Mouse (Mus musculus): ENCODE measurements around the gene Atad2b.
"Not testable (repeated sequence)": the region's sequence is repeated elsewhere in the genome, so short reads cannot be mapped to it uniquely, and the experiment has no call there.

Gene Atad2b

DNA sequence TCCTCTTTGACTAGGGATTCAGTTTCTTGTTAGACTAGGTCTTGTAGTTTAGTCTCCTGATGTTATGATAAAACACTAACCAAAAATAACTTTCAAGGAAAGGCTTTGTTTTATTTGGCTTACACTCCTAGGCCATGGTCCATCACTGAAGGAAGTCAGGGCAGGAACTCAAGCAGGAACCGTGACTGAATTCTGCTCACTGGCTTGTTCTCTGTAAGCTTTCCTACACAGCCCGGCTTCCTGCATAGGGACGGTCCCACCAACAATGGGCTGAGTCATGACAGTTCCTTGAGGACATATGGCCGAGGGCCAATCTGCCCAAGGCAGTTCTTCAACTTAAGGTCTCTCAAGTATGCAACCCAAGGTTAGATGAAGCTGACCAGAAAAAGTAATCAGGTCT is 5.4 kb upstream of the Atad2b start:
- DNase-seq (ENCODE audit: low spot score): peak; percentile 6

DNA sequence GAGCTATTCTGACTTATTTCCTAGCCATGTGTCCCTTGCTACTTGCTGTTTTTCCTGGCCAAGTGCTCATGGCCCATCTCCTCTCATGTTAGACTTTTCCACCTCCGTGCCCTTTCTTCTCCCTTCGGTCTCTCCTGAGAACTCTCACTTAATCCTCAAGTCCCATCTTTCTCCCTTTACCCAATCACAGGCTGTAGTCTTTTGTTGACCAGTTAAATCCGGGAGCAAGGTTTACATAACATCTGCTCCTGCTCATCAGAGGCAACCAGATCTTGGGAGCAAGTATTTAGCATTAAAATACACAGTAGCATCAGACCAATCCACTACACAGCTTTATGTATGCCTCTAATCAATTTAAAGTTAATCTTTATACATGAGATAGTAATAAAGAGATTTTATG is 2.7 kb upstream of the Atad2b start:
- no peak for DNase-seq (ENCODE audit: low spot score)

DNA sequence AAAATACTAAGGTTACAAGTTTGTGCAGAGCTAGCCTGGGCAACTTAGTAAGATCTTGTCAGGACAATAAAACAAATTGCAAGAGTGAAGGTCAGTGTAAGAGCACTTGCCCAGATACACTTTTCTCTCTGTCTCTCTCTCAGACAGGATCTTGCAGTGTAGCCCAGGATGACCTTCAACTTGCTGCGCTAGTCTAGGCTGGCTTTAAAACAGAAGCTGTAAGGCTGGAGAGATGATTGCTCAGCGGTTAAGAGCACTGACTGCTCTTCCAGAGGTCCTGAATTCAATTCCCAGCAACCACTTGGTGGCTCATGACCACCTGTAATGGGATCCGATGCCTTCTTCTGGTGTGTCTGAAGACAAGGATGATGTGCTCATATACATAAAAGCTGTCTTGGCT is 2.2 kb upstream of the Atad2b start:
- no peak for DNase-seq (ENCODE audit: low spot score)

DNA sequence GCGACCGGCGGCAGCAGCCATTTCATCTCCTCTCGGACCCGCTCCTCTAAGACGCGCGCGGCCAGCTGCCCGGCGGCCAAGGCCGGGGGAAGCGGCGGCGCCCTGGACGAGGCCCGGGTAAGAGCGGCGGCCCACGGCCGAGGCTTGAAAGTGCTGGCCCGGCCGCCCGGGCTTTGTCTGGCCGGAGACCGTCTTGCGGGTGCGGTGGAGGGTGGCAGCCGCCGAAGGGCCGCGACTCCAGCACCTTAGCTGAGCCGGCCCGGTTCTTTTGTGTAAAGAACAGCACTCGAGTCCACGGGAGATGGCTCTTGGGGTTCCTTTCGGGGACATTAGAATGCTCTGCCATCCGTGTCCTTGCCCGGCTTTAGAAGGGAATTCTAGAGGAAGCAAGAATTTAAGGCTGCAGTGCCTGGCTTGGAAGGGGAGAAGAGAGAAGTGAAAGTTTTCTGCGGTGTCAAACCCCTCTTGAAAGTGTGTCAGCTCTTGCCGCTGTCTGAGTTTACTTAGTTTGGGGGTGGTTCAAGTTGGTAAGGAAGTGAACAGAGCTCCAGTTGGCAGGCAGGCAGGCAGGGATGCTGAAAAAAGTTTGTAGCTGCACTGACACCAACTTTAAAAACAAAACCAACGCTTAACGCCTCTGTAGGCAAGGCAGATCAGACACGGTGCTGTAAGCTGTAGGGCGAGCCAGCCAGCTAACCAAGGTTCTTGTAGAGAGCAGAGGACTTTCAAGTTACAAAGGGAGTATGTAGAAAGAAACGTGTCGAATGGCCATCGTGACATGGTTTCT is 845 bp downstream of the Atad2b start:
- peak; percentile 67 for DNase-seq (ENCODE audit: low spot score)

DNA sequence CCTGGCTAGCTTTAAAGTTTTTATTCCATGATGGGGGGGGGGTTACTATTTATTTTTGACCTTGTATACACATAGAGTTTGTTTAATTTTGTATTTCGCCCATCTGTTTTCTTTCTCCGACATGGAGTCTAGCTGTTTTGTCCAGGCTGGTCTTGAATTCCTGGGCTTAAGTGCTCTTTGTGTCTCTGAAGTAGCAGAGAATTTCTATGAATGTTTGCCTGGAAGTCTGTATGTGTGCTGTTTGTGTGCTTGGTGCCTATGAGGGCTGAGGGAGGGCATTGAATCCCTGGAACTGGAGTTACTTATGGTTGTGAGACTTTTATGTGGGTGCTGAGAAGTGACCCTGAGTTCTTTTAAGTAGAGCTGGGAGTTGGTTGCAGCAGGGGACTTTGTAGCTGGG is 11.0 kb downstream of the Atad2b start:
- DNase-seq (ENCODE audit: low spot score): no peak

DNA sequence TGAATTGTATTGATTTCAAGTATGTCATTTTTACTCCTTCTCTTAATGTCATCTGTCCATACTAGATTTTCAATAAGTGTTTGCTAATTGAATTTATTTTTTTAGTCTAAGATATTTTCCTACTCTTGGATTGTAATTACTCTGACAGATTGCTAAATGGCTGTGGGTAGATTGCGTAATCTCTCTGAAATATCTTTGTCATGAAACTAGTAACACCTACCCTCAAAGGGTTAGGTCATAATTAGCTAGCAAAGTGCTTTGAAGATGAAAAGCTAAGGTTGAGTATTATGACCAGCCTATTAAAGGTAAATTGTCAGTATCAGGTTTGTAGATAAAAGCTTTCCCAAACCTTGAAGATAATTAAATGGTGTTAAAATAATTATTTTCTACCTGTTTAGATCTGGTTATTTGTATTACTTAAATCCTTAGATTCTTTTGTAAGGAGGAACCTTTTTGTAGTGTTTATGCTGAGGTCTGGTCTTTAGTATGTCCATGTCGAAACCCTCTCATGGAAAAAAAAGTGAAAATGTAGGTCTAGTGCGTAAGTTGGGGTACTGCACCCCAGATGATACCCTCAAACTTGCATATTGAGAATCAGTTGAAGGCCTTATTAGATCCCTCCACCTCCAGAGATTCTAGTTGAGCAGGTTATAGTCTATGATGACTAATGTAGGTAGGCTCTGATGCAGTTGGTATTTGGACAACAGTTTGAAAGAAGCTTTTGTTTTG is 13.8 kb downstream of the Atad2b start:
- DNase-seq (ENCODE audit: low spot score): no peak

DNA sequence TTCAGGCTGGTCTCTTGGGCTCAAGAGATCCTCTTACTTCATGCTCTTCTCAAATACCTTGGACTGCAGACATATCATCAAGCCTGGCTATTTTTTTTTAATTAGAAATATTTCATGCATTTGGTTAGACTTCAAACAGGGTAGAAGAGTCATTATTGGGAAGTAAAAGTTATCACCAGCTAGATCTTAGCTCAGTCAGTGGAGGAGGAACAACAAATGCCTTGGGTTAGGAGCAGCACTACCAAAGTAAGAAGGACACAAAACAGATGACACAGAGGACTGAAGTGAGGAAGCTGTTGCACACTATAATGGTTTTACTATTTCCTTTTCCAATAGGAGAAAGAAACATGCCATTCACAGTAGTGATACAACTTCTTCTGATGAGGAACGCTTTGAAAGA is 35.1 kb downstream of the Atad2b start:
- no peak for DNase-seq (ENCODE audit: low spot score)

DNA sequence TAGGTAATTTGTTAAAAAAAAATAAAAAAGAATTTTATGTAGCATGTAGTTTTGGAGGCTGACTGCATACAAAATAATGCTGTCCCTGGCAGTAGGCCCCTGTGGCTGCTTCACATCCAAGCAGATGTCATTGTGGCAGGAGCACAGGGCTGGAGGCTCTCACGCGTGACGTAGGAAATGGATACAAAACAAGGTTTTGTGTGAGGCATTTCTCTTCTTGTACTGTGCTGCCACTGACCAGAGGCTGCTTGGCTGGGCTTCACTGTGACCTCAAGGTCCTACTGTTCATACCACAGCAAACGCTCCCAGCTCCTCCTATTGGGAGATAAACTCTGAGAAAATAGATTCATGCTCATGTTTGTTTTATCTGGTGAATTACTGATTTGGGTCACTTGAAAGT is 36.0 kb downstream of the Atad2b start:
- DNase-seq (ENCODE audit: low spot score): peak; percentile 8

DNA sequence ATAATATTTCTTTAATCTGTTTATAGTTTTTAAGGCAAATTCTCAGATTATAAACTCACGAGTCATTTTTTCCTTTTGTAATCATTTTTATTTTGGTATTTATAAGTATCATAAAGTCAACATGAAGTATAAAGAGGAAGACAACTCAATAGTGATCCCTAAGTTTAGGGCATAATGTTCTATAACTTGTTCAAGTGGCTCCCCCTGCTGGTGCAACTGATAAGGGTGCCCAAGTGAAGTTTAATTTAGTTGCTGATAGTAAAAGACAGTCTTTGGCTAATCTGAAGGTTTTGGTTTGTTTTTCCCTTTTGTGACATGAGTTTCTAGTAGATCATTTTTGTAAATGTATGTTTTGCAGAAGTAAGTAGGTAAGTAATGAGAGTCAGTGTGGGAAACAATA is 55.8 kb downstream of the Atad2b start:
- peak; percentile 60 for DNase-seq (ENCODE audit: low spot score)

DNA sequence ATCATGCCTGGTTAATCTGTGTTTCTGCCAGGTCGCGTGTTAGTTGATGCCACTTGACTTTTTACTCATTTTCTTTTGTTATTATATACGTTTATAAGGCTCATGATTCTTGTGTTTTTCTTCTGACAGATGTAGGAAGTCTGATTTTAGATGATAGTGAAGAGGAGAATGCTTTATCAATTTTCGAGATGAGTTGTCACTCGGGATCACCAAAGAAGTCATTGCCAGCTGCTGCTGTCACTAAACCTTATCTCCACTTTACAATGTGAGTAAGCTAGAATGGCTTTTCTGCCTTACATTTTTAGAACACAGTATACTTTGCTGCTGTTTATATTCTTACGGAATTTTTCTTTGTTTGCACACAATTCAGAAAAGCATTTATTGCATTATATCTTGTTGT is 61.2 kb downstream of the Atad2b start:
- no peak for DNase-seq (ENCODE audit: low spot score)

DNA sequence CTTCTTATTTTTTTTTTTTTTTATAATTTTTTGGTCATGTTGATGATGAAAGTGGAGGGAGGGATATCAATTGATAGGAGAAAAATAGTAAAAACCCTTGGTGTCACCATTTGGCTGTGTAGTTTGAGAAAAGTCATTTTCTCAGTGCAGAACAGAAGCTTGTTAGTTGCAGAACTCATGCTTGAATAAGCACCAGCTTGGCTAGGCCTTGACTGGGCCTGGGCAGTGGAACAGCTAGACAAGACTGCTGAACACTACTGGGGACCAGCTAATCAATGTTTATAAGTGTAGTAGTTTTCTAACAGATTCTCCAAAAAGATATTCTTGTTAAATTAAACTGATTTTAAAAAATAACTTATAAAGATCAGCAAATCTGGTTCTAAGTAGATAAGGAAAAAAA is 79.8 kb downstream of the Atad2b start:
- no peak for DNase-seq (ENCODE audit: low spot score)

DNA sequence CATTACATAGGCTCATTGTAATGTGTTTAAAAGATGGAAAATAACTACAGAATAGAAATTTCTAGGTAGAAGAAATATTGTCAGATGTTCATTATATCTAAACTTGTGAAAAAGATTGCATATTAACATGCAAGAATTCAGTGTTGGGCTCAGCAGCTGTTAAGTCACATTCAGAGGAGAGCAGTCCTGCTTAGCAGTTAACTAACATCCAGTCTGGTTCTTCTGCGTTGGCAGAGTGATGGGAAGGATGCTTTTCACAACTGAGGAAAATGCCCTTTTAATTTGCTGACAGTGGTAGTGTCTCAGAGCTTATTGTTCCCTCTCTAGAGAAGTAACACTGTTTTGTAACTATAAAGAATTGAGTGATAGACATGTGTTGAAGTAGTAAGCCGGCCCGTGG is 88.2 kb downstream of the Atad2b start:
- no peak for DNase-seq (ENCODE audit: low spot score)

DNA sequence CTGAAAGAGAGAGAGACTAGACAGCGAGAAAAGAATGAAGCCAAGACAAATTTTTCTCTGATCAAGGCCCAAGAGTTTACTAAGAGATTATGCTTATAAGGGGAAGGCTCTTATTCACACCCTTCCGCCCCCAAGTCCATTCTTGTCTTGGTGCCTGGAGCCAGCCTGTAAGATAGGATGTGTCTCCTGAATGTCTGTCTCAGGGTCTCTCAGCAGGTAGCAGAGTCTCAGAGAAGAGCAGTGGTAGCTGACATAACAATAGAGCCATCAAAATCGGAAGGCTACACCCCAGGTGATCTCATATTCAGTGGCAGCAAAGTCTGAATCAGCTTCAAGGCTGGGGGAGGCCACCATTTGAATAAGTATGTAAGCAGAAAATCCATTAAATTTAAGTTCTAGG is 88.6 kb downstream of the Atad2b start:
- DNase-seq (ENCODE audit: low spot score): not testable (repeated sequence)

DNA sequence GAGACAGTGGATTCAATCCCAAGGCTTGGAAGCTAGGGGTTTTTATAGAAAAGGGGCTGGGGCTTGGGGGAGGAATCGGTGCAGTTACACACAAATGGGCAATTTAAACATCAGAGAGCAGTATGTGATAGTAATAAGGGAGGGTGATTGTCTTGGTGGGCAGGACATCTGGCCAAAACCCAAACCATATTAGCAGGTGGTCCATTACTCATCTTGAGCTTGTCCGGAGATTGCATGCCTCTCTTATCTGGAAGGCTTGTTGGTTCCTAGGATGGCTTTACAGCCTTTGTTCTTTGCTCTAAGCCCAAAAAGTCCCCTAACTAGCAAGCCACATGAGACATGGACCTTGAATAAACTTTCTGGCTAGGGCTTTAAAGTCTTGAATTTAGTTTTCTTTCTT is 91.5 kb downstream of the Atad2b start:
- DNase-seq (ENCODE audit: low spot score): not testable (repeated sequence)

DNA sequence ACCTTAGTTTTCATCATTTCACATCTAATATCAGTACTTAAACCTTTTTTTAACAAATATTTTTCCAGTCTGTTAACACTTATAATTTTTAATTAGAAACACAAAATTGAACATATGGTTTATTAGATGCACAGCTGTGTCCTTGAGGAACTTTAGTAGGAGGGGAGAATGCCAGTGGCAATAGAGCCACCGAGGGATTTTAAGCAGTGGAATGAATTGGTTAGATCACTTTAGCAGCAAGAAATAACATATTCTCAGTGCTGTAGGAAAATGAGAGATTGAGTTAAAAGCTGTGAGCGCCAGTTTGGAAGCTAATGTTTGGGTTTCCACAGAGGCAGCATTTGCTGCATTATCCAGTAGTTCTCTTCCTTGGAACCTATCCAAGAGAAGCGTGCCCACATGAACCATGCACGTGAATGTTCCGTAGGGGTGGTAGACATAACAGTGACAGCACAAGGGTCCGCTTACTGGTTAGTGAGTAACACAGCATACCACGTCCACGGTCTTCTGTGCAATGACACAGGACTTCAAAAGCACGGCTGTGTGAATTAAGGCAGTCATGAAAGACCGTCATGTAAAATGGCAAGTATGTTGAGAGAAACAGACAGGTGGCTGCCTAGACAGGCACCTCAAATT is 108.2 kb downstream of the Atad2b start:
- no peak for DNase-seq (ENCODE audit: low spot score)

DNA sequence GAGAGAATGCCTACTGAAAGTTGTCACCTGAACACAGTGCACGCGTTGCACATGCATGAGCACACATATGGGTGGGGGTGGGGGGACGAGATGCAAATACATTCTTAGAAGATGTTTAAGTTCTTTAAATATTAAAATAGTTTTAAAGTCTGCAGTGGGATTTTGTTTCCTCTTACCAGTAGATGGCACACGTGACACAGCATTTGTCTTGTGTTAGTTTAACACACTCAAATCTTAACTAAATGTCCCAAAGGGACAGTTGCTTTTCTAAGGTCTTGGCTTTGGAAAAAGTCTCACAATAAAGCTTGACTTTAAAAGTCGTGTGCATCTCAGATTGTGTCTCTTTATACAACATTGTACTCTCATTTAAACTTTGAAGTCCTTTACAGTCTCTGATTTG is 111.9 kb downstream of the Atad2b start:
- DNase-seq (ENCODE audit: low spot score): no peak

DNA sequence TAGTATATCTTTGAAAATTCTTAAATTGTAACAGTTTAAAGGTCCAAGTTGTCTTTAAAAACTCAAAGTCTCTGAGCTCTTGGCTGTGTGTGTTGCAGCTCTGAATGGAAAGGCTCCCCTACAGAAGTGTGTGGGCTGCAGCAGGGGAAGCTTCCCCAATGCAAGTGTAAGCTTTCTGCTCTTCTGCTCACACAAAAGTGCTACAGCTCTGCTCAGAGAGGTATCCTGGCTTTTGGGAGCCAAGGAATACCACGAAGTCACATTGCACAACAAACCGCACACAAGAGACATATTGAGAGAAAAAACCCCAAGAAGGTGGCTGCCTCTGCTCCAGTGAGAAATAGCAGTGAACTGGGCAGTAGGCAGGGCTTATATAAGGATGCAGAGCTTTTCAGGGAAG is 120.9 kb downstream of the Atad2b start:
- no peak for DNase-seq (ENCODE audit: low spot score)

DNA sequence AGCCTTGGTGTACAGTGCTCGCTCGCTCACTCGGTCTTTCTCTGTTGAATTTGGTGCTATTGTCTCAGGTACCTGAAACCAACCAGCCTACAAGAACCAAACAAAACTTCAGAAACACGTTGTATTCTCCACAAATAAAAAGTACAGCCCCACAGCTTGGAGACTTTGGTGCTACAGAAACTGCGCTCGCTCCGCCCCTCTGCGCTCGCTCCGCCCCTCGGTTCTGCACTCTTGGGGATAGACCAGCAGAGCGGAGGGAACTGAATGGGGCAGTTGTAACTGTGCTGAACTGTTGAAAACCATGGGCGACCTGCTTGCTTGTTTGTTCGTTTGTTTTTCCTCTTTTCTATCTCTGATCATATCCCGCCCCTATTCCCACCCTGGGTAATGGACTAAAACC is 127.0 kb downstream of the Atad2b start:
- no peak for DNase-seq (ENCODE audit: low spot score)

DNA sequence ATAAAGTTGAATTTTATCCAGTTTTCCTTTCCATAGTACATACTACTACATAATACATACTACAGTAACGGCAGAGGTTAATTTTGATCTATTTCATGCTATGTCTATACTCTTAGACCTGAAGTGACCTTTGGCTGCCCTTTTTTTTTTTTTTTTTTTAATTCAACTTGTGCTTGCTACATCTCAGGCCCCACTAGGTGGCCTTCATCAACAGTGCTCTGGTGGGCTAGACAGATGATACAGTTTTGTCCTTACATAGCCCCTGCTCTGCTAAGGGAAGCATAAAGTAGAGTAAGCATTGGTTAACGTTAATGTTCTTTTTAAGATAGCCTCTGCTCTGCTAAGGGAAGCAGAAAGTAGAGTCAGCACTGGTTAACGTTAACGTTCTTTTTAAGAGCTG is 131.0 kb downstream of the Atad2b start:
- DNase-seq (ENCODE audit: low spot score): no peak

DNA sequence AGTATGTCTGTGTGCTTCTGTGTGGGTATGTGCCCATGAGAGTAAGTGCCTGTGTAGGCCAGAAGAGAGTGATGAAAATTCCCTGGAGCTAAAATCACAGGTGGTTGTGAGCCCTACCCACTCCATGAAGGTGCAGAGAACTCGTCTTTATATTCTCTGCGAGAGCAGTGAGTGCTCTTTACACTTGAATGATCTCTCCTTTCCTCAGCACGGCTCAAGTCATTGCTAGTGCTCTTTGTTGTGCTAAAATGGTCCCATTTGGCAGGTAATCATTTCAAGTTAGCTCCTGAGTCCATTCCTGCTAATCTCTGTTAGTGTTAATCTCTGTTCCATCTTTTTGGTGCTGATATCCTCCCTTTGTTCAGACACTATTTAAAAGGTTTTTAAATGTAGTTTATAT is 150.4 kb downstream of the Atad2b start:
- DNase-seq (ENCODE audit: low spot score): no peak

DNA sequence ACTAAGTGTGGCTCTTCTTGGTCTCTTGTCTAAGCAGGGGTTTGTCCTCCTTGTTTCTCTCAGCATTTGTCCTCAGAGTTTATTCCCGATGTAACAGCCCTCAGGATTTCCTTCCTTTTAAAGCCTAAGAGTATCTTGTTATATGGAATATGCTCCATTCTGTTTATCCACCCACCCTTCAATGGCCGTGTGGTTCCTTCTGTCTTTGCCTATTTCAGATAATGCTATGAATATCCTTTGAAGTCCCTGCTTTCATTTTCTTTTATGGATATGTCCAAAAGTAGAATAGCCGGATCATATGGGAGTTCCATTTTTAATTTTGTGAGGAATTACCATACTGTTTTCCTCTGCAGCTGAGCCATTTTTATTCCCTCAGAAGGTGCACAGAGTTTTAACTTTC is 153.0 kb downstream of the Atad2b start:
- no peak for DNase-seq (ENCODE audit: low spot score)

DNA sequence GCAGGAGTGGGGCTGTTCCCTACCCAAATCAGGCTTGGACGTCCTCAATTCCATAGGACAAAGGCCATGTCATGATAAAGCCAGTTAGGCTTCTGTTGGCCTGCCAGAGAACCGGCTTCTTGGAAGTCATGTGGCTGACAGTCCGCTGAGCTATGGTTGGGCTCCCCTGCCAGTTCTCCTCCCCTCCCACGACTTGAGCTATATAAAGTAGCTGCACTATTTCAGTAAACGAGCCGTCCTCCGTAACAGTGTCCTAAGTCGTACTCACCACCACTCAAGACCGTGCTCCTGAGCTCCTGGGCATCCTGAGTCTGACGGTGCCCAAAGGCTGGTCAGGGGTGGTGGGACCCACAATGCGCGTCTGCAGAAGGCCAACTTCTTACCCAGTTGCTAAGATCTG is 156.0 kb downstream of the Atad2b start:
- no peak for DNase-seq (ENCODE audit: low spot score)

DNA sequence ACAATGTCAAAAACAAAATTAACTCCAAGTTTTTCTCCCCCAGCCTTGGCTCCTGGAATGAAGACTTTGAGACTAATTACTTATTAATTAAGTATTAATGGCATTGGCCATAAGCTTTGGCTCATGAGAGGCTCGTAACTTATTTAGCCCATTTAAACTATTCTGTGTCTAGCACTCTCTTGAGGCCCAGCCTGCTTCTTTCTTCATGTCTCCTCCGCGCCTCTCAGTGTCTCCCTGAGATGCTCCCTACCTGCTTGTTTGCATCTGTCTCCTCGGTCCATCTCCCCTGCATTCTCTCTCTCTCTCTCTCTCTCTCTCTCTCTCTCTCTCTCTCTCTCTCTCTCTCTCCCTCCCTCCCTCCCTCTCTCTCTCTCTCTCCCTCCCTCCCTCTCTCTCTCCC is 164.3 kb downstream of the Atad2b start:
- DNase-seq (ENCODE audit: low spot score): no peak

Data from ovary, postnatal 36 days (tissue).